Mouse (Mus musculus) yolk sac, embryonic 10.5 days (tissue): Measurements from ENCODE around the gene Taldo1.
"Not testable (repeated sequence)": the region's sequence is repeated elsewhere in the genome, so short reads cannot be mapped to it uniquely, and the experiment has no call there.

Source experiments
- DNase-seq: peaks from one replicate; pipeline ENCODE4 v3.0.0-alpha.2; 2017; ENCODE audit warnings: low spot score

The Taldo1 gene

DNA sequence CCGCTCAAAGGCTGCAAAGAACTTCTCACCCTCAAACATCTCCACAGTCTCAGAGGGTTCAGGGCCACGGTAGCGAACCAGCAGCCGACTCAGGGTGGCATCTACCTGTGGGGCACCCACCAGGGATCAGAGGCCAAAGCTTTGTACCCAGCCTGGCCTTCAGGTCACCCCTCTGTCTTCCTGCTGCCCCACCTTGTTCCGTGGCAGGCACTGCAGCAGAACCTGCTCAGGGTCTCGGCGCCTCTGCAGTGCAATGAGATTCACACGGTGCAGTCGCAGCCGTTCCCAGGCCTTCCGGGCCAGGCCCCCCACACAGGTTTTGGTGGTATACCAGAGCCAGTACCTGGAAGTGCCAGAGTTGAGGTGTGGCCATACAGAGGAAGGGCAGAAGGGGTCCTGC, 47.8 kb downstream of the Taldo1 start:
- DNase-seq: no peak

- DNase-seq: no peak
These were observed 48.6 kb downstream of the Taldo1 start for GRCm38 (mm10) chr7:141440613-141441012.

- DNase-seq: no peak
These were observed 49.5 kb downstream of the Taldo1 start for GRCm38 (mm10) chr7:141441460-141441859.

GRCm38 (mm10) chr7:141442199-141442598, 50.2 kb downstream of the Taldo1 start:
- no peak for DNase-seq

GRCm38 (mm10) chr7:141443081-141443821, 51.3 kb downstream of the Taldo1 start:
- DNase-seq: no peak

DNA sequence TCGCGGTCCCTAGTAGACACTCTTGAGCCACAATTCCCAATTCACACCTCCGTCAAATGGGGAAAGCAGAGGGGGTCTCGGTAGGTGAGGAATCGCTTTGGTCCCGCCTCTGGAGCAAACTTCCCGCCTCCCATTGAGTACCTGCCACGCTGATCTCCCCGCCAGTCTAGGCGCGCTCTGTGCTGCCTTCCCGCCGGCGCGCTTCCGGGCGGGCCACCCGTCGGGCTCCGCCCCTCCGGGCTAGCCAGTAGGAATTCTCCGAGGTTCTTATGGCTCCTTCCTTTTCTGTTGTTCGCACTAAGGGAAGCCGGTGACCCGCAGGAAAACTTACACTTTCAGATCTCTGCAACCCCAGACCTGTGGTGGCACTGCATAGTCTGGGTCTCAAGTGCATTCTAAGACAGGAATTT, 51.8 kb downstream of the Taldo1 start, which contains the start of gene Pidd1:
Pidd1 (minus strand) TSS at position 198 of the 410 bp plus-strand sequence.
- DNase-seq: peak; percentile 80

- DNase-seq: not testable (repeated sequence)
These were observed 54.4 kb downstream of the Taldo1 start for GRCm38 (mm10) chr7:141446374-141446773.

GRCm38 (mm10) chr7:141447110-141447991, 55.4 kb downstream of the Taldo1 start, which contains the start of gene Rplp2:
Gene Rplp2, plus strand, starts transcription at chr7:141447370.
- DNase-seq: peak; percentile 98

DNA sequence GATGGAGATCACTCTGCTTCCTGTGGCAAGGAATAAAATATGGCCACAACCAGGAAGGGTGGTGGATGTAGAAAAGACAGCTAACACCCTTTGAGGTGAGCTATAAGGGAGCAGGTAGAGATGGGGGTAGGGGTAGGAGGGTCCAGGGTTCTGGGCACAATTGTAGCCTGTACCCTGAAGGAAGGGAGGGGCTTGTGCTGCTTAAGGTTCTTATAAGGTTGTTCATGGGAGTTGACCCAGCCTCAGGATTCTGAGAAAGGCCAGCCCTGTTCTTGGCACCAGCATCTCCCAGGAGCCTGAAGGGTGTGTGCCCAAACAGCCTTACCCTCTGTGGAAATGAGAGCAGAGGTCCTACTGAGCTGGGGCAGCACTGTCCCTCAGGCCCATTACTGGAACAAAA, 59.9 kb downstream of the Taldo1 start:
- DNase-seq: no peak
